Mouse (Mus musculus): ENCODE measurements at regions not wholly inside any gene's neighbourhood (a gene's known extent, or its start where the extent isn't known, plus 50 kb on each side); places are given as distances from the start of the nearest gene placed in this dataset.

GRCm38 (mm10) chr1:190591621-190592020 lies 319.9 kb downstream of the Rps6kc1 start:
- Histone ChIP-seq H3K4me2 (no peak overlapping the region), H3K4me1 (ENCODE audit: insufficient read depth) (no peaks in the 10 kb centered on the region), H3K9me3 (ENCODE audit: low read depth, low read length) (no peaks in the 10 kb centered on the region), H3K4me3 (ENCODE audit: low read depth, low read length) (no peak overlapping the region), H3K27ac (ENCODE audit: low read depth) (no peak overlapping the region), H3K9ac (no peak overlapping the region), H3K36me3 (ENCODE audit: insufficient read depth) (no peaks in the 10 kb centered on the region), H3K27me3 (ENCODE audit: insufficient read depth, low read length) (no peaks in the 10 kb centered on the region)
- DNase-seq (no peak), ATAC-seq (ENCODE audit: insufficient read depth) (no peak)
- TF ChIP-seq CTCF (IDR thresholded peaks at IDR 0.05; ENCODE audit: low read depth) = no peak
- WGBS = 85% methylated on average over 7 of the region's 7 CpGs

GRCm38 (mm10) chr1:190589586-190589985 lies 322.0 kb downstream of the Rps6kc1 start:
- Histone ChIP-seq H3K36me3 (ENCODE audit: insufficient read depth) (no peaks in the 10 kb centered on the region), H3K4me2 (no peak overlapping the region), H3K9ac (no peak overlapping the region), H3K4me1 (ENCODE audit: insufficient read depth) (no peaks in the 10 kb centered on the region), H3K27me3 (ENCODE audit: insufficient read depth, low read length) (no peaks in the 10 kb centered on the region), H3K27ac (ENCODE audit: low read depth) (no peak overlapping the region), H3K9me3 (ENCODE audit: low read depth, low read length) (no peaks in the 10 kb centered on the region), H3K4me3 (ENCODE audit: low read depth, low read length) (no peak overlapping the region)
- DNase-seq (no peak), ATAC-seq (ENCODE audit: insufficient read depth) (no peak)
- no peak for TF ChIP-seq CTCF (IDR thresholded peaks at IDR 0.05; ENCODE audit: low read depth)
- WGBS = 24% methylated on average over 2 of the region's 2 CpGs

- Histone ChIP-seq H3K27ac (ENCODE audit: low read depth) (no peak overlapping the region), H3K4me2 (no peak overlapping the region), H3K4me3 (ENCODE audit: low read depth, low read length) (no peak overlapping the region), H3K4me1 (ENCODE audit: insufficient read depth) (no peaks in the 10 kb centered on the region), H3K9me3 (ENCODE audit: low read depth, low read length) (no peaks in the 10 kb centered on the region), H3K36me3 (ENCODE audit: insufficient read depth) (no peaks in the 10 kb centered on the region), H3K9ac (no peak overlapping the region), H3K27me3 (ENCODE audit: insufficient read depth, low read length) (no peaks in the 10 kb centered on the region)
- WGBS = 56% methylated on average over 6 of the region's 6 CpGs
- TF ChIP-seq CTCF (IDR thresholded peaks at IDR 0.05; ENCODE audit: low read depth) = no peak
- DNase-seq (no peak), ATAC-seq (ENCODE audit: insufficient read depth) (no peak)
Measured at GRCm38 (mm10) chr1:190583272-190583671, 328.3 kb downstream of the Rps6kc1 start.

- no peak for ATAC-seq (ENCODE audit: insufficient read depth)
- Histone ChIP-seq H3K4me2 (no peak overlapping the region), H3K27ac (ENCODE audit: low read depth) (no peak overlapping the region), H3K9me3 (ENCODE audit: low read depth, low read length) (no peaks in the 10 kb centered on the region), H3K27me3 (ENCODE audit: insufficient read depth, low read length) (no peaks in the 10 kb centered on the region), H3K9ac (no peak overlapping the region), H3K36me3 (ENCODE audit: insufficient read depth) (no peaks in the 10 kb centered on the region), H3K4me1 (ENCODE audit: insufficient read depth) (no peaks in the 10 kb centered on the region), H3K4me3 (ENCODE audit: low read depth, low read length) (no peak overlapping the region)
- 84% methylated on average over 1 of the region's 1 CpGs for WGBS
- TF ChIP-seq CTCF (IDR thresholded peaks at IDR 0.05; ENCODE audit: low read depth) = no peak
- DNase-seq = no peak
Measured at GRCm38 (mm10) chr1:190580653-190581052, 330.9 kb downstream of the Rps6kc1 start.

- WGBS = 25% methylated on average over 4 of the region's 4 CpGs
- no peak for ATAC-seq (ENCODE audit: insufficient read depth)
- no peak overlapping the region for H3K4me2 ChIP-seq
- H3K9ac ChIP-seq = no peak overlapping the region
- no peaks in the 10 kb centered on the region for H3K36me3 ChIP-seq (ENCODE audit: insufficient read depth)
- no peak overlapping the region for H3K27ac ChIP-seq (ENCODE audit: low read depth)
- no peak overlapping the region for H3K4me3 ChIP-seq (ENCODE audit: low read depth, low read length)
- no peaks in the 10 kb centered on the region for H3K9me3 ChIP-seq (ENCODE audit: low read depth, low read length)
- no peaks in the 10 kb centered on the region for H3K27me3 ChIP-seq (ENCODE audit: insufficient read depth, low read length)
- DNase-seq = no peak
- TF ChIP-seq CTCF (IDR thresholded peaks at IDR 0.05; ENCODE audit: low read depth) = no peak
- H3K4me1 ChIP-seq (ENCODE audit: insufficient read depth) = no peaks in the 10 kb centered on the region
Measured at GRCm38 (mm10) chr1:190570981-190571380, 340.6 kb downstream of the Rps6kc1 start.

- Histone ChIP-seq H3K4me2 (no peak overlapping the region), H3K27ac (ENCODE audit: low read depth) (no peak overlapping the region), H3K4me1 (ENCODE audit: insufficient read depth) (no peaks in the 10 kb centered on the region), H3K36me3 (ENCODE audit: insufficient read depth) (no peaks in the 10 kb centered on the region), H3K9me3 (ENCODE audit: low read depth, low read length) (no peaks in the 10 kb centered on the region), H3K27me3 (ENCODE audit: insufficient read depth, low read length) (no peaks in the 10 kb centered on the region), H3K4me3 (ENCODE audit: low read depth, low read length) (no peak overlapping the region), H3K9ac (no peak overlapping the region)
- DNase-seq = no peak
- 66% methylated on average over 10 of the region's 10 CpGs for whole genome bisulfite sequencing
- no peak for TF ChIP-seq CTCF (IDR thresholded peaks at IDR 0.05; ENCODE audit: low read depth)
- no peak for ATAC-seq (ENCODE audit: insufficient read depth)
Measured at GRCm38 (mm10) chr1:190570563-190570962, 341.0 kb downstream of the Rps6kc1 start.

GRCm38 (mm10) chr1:190566744-190567143 lies 344.8 kb downstream of the Rps6kc1 start:
- no peaks in the 10 kb centered on the region for H3K27me3 ChIP-seq (ENCODE audit: insufficient read depth, low read length)
- H3K9me3 ChIP-seq (ENCODE audit: low read depth, low read length) = no peaks in the 10 kb centered on the region
- H3K4me2 ChIP-seq = no peak overlapping the region
- H3K36me3 ChIP-seq (ENCODE audit: insufficient read depth) = no peaks in the 10 kb centered on the region
- no peaks in the 10 kb centered on the region for H3K4me1 ChIP-seq (ENCODE audit: insufficient read depth)
- no peak overlapping the region for H3K27ac ChIP-seq (ENCODE audit: low read depth)
- no peak overlapping the region for H3K4me3 ChIP-seq (ENCODE audit: low read depth, low read length)
- no peak for TF ChIP-seq CTCF (IDR thresholded peaks at IDR 0.05; ENCODE audit: low read depth)
- WGBS = 86% methylated on average over 7 of the region's 7 CpGs
- no peak overlapping the region for H3K9ac ChIP-seq
- ATAC-seq (ENCODE audit: insufficient read depth) (no peak), DNase-seq (no peak)

- TF ChIP-seq CTCF (IDR thresholded peaks at IDR 0.05; ENCODE audit: low read depth) = peak; percentile 21
- H3K4me1 ChIP-seq (ENCODE audit: insufficient read depth) = no peaks in the 10 kb centered on the region
- WGBS = 22% methylated on average over 13 of the region's 13 CpGs
- no peaks in the 10 kb centered on the region for H3K27me3 ChIP-seq (ENCODE audit: insufficient read depth, low read length)
- no peak overlapping the region for H3K27ac ChIP-seq (ENCODE audit: low read depth)
- no peak overlapping the region for H3K4me3 ChIP-seq (ENCODE audit: low read depth, low read length)
- no peaks in the 10 kb centered on the region for H3K36me3 ChIP-seq (ENCODE audit: insufficient read depth)
- ATAC-seq (ENCODE audit: insufficient read depth) (peak; percentile 73; the same call in 1 of the 2 replicates), DNase-seq (peak; percentile 60)
- H3K4me2 ChIP-seq = no peak overlapping the region
- no peaks in the 10 kb centered on the region for H3K9me3 ChIP-seq (ENCODE audit: low read depth, low read length)
- no peak overlapping the region for H3K9ac ChIP-seq
Measured at GRCm38 (mm10) chr1:190562865-190563457, 348.6 kb downstream of the Rps6kc1 start.
